Mouse (Mus musculus): ENCODE measurements around the gene Sfxn3. TPM values are rescaled to one million over a fixed set of nuclear protein-coding genes. Genes with fewer than 3 reads are reported as not detected.

The Sfxn3 gene
- polyA plus RNA-seq, 1 experiment from 2014 or later = 24.4 TPM

- Histone ChIP-seq H3K27me3 (no peaks in the 10 kb centered on the region), H3K27ac (peak overlapping the region; percentile 100; the same call in 1 of the 2 replicates), H3K9me3 (replicated peaks) (no peaks in the 10 kb centered on the region), H3K9ac (no peak overlapping the region), H3K4me2 (no peak overlapping the region), H3K36me3 (peaks cover 45% of the 10 kb centered on the region), H3K4me1 (peaks cover 60% of the 10 kb centered on the region), H3K4me3 (replicated peaks) (no peak overlapping the region)
- WGBS = 39% methylated on average over 6 of the region's 6 CpGs
- no peak for ATAC-seq (replicated peaks; ENCODE audit: low FRiP score)
Measured at GRCm38 (mm10) chr19:45012636-45013035, 34.7 kb upstream of the Sfxn3 start.

GRCm38 (mm10) chr19:45013581-45014225, 33.6 kb upstream of the Sfxn3 start:
- H3K27ac ChIP-seq = peak overlapping the region; percentile 100
- peaks cover 37% of the 10 kb centered on the region for H3K36me3 ChIP-seq
- H3K4me1 ChIP-seq = peaks cover 50% of the 10 kb centered on the region
- no peaks in the 10 kb centered on the region for H3K9me3 ChIP-seq (replicated peaks)
- H3K27me3 ChIP-seq = no peaks in the 10 kb centered on the region
- 44% methylated on average over 6 of the region's 6 CpGs for WGBS
- H3K9ac ChIP-seq = no peak overlapping the region
- no peak overlapping the region for H3K4me3 ChIP-seq (replicated peaks)
- H3K4me2 ChIP-seq = peak overlapping the region; percentile 95; the same call in 1 of the 2 replicates
- ATAC-seq (replicated peaks; ENCODE audit: low FRiP score) = no peak

GRCm38 (mm10) chr19:45014335-45014971, 32.9 kb upstream of the Sfxn3 start, which contains the start of gene Lzts2:
Gene Lzts2, plus strand, starts transcription at chr19:45014414.
- Histone ChIP-seq H3K4me2 (peak within 1 kb of the TSS; percentile 95), H3K36me3 (peaks cover 30% of the 10 kb centered on the region), H3K27ac (peak within 1 kb of the TSS; percentile 100), H3K4me1 (peaks cover 54% of the 10 kb centered on the region), H3K9ac (peak within 1 kb of the TSS; percentile 83), H3K9me3 (replicated peaks) (no peaks in the 10 kb centered on the region), H3K27me3 (no peaks in the 10 kb centered on the region), H3K4me3 (replicated peaks) (peak within 1 kb of the TSS; percentile 69)
- 0 out of 2 replicates have a peak, but pooled peaks have one; percentile 1 for ATAC-seq (replicated peaks; ENCODE audit: low FRiP score)
- WGBS = 4% methylated on average over 10 of the region's 10 CpGs

DNA sequence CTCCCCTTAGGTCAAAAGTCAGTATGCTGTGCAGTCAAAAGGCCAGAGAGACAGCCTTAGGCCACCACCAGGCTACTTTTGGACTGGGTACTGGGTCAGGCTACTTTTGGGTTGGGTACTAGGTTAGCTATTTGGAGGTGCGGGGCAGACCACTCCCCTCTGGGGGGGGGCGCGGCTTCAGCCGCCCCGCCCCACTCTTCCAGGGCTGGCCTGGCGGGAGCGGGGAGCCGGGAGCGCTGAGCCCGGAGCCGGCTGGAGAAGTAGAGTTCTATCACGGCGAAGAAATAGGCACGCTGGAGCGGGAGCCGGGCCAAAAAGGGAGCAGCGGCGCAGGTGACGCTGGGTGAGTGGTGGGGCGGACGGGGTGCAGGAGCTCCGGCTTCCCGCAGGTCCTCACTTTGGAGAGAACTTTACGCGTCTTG, 32.3 kb upstream of the Sfxn3 start:
- peak overlapping the region; percentile 83 for H3K9ac ChIP-seq
- no peaks in the 10 kb centered on the region for H3K9me3 ChIP-seq (replicated peaks)
- H3K27ac ChIP-seq = peak overlapping the region; percentile 100
- peak overlapping the region; percentile 69 for H3K4me3 ChIP-seq (replicated peaks)
- peak overlapping the region; percentile 95 for H3K4me2 ChIP-seq
- peaks cover 60% of the 10 kb centered on the region for H3K4me1 ChIP-seq
- ATAC-seq (replicated peaks; ENCODE audit: low FRiP score) = peak; percentile 16; the same call in 1 of the 2 replicates
- no peaks in the 10 kb centered on the region for H3K27me3 ChIP-seq
- peaks cover 26% of the 10 kb centered on the region for H3K36me3 ChIP-seq
- WGBS = 0% methylated on average over 25 of the region's 25 CpGs

- no peaks in the 10 kb centered on the region for H3K27me3 ChIP-seq
- H3K9me3 ChIP-seq (replicated peaks) = no peaks in the 10 kb centered on the region
- H3K27ac ChIP-seq = peak overlapping the region; percentile 100
- H3K36me3 ChIP-seq = peaks cover 19% of the 10 kb centered on the region
- WGBS = under 1% methylated on average over 34 of the region's 34 CpGs
- peak; percentile 12; the same call in 1 of the 2 replicates for ATAC-seq (replicated peaks; ENCODE audit: low FRiP score)
- peaks cover 67% of the 10 kb centered on the region for H3K4me1 ChIP-seq
- peak overlapping the region; percentile 69 for H3K4me3 ChIP-seq (replicated peaks)
- peak overlapping the region; percentile 95 for H3K4me2 ChIP-seq
- peak overlapping the region; percentile 83 for H3K9ac ChIP-seq
Measured at GRCm38 (mm10) chr19:45015518-45016281, 31.6 kb upstream of the Sfxn3 start.

DNA sequence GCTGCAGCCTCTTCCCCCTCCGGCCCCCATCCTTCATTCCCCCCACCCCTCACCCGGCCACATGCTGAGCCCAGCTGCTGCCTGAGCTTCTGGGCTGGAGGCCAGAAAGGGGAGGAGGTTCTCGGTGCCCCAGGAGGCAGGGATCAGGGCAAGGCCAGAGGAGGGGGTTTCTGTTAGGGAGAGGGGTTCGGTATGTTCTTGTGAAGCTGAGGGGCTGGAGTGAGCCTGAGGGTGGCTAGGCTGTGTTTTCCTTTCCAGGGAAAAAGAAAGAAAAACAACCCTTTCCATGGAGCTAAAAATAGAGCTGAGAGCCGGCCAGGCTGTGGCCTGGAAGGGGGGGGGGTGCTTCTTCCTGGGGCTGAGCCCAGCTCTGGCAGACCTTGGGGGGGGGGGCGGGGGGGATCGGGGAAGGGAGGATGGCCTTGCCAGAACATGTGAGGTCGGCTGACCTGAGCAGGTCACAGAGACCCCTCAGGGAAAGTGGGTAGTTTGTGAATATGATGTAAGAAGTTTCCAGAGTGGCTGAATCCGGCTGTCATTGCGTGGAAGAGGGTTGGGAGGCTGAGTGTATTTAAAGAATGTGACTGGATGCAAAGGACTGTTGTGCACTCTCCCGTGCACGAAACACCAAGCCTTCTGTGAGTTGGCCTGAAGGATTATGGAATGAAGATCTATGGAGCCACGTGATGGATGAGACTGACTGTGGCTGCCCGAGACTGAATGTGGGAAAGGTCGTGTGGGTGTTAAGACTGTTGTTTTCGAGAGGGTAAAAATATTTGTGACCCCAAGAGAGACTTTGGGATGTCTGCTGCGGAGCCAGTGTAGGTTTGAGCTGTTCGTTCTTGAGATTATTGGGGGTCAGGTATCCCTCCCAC, 30.7 kb upstream of the Sfxn3 start:
- Histone ChIP-seq H3K36me3 (peaks cover 19% of the 10 kb centered on the region), H3K9ac (peak overlapping the region; percentile 83), H3K4me3 (replicated peaks) (peak overlapping the region; percentile 69), H3K4me2 (peak overlapping the region; percentile 95), H3K4me1 (peaks cover 76% of the 10 kb centered on the region), H3K27me3 (no peaks in the 10 kb centered on the region), H3K27ac (peak overlapping the region; percentile 100), H3K9me3 (replicated peaks) (no peaks in the 10 kb centered on the region)
- WGBS = under 1% methylated on average over 17 of the region's 18 CpGs
- peak; percentile 33 for ATAC-seq (replicated peaks; ENCODE audit: low FRiP score)

DNA sequence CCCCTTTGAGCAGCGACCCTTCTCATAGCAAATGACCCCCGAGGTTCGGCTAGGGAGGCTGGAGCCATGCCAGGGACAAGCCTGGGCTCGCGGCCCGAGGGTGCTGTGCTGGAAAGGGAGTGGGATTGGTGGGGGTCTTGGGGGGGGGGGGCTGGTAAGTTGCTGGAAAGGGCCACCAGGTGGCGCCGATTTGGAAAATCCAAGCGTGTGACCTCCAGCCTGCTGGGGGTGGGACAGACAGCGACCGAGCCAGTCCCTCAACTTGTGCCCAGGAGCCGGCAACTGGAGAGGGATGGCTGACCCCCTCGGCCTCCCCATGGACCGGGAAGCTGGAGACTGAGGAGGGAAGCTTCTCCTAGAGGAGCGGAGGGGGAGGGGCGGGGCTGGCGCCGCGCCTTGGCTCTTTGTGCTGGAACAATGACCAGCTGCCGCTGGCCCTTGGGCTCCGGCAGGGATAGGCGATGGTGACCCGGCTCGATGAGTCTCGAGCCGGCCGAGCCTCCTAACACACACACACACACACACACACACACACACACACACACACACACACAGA, 30.0 kb upstream of the Sfxn3 start:
- Histone ChIP-seq H3K9me3 (replicated peaks) (no peaks in the 10 kb centered on the region), H3K4me1 (peaks cover 81% of the 10 kb centered on the region)

GRCm38 (mm10) chr19:45017909-45018308, 29.4 kb upstream of the Sfxn3 start:
- peak overlapping the region; percentile 69 for H3K4me3 ChIP-seq (replicated peaks)
- H3K36me3 ChIP-seq = peaks cover 23% of the 10 kb centered on the region
- H3K4me1 ChIP-seq = peaks cover 81% of the 10 kb centered on the region
- under 1% methylated on average over 45 of the region's 48 CpGs for WGBS
- H3K9me3 ChIP-seq (replicated peaks) = no peaks in the 10 kb centered on the region
- H3K4me2 ChIP-seq = peak overlapping the region; percentile 95
- ATAC-seq (replicated peaks; ENCODE audit: low FRiP score) = peak; percentile 72
- H3K27me3 ChIP-seq = no peaks in the 10 kb centered on the region
- H3K9ac ChIP-seq = peak overlapping the region; percentile 83
- peak overlapping the region; percentile 100 for H3K27ac ChIP-seq

More for the DNA sequence above, 30.0 kb upstream of the Sfxn3 start:
- H3K9ac ChIP-seq = peak overlapping the region; percentile 83
- H3K36me3 ChIP-seq = peaks cover 19% of the 10 kb centered on the region
- no peaks in the 10 kb centered on the region for H3K27me3 ChIP-seq
- ATAC-seq (replicated peaks; ENCODE audit: low FRiP score) = peak; percentile 68
- H3K4me2 ChIP-seq = peak overlapping the region; percentile 95
- peak overlapping the region; percentile 100 for H3K27ac ChIP-seq
- 0% methylated on average over 21 of the region's 27 CpGs for WGBS
- H3K4me3 ChIP-seq (replicated peaks) = peak overlapping the region; percentile 69

DNA sequence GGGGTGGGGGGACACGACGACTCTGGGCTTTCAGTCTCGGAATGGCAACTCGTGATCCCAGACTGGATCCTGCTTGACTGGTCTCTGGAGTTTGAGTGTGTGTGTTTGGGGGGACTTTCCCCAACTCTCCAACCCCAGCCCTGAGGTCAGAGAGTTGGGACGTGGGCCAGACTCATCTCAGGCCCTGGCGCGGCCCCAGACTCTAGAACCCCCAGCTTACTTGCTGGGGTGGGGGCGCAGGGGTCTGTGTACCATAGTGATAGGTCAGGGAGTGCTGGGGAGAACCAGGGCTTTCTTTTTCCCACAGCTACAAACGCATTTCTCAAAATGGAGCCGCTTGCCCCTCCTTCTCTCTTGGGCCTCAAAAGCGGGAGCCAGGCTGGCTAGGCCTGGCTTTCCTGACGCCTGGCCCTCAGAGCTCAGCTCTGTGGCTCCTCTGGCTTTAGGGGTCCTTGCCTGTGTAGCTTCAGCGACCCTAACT, 28.9 kb upstream of the Sfxn3 start:
- H3K4me1 ChIP-seq = peaks cover 78% of the 10 kb centered on the region
- no peak for ATAC-seq (replicated peaks; ENCODE audit: low FRiP score)
- no peaks in the 10 kb centered on the region for H3K27me3 ChIP-seq
- peak overlapping the region; percentile 83 for H3K9ac ChIP-seq
- H3K4me3 ChIP-seq (replicated peaks) = peak overlapping the region; percentile 69
- H3K4me2 ChIP-seq = peak overlapping the region; percentile 95
- peak overlapping the region; percentile 100 for H3K27ac ChIP-seq
- no peaks in the 10 kb centered on the region for H3K9me3 ChIP-seq (replicated peaks)
- peaks cover 26% of the 10 kb centered on the region for H3K36me3 ChIP-seq
- WGBS = under 1% methylated on average over 13 of the region's 13 CpGs

- peaks cover 43% of the 10 kb centered on the region for H3K36me3 ChIP-seq
- no peaks in the 10 kb centered on the region for H3K27me3 ChIP-seq
- H3K9ac ChIP-seq = no peak overlapping the region
- H3K4me3 ChIP-seq (replicated peaks) = peak overlapping the region; percentile 8; the same call in 1 of the 2 replicates
- peak overlapping the region; percentile 95 for H3K4me2 ChIP-seq
- ATAC-seq (replicated peaks; ENCODE audit: low FRiP score) = no peak
- H3K27ac ChIP-seq = no peak overlapping the region
- WGBS = 50% methylated on average over 6 of the region's 6 CpGs
- peaks cover 71% of the 10 kb centered on the region for H3K4me1 ChIP-seq
- no peaks in the 10 kb centered on the region for H3K9me3 ChIP-seq (replicated peaks)
Measured at GRCm38 (mm10) chr19:45020348-45020747, 27.0 kb upstream of the Sfxn3 start.

DNA sequence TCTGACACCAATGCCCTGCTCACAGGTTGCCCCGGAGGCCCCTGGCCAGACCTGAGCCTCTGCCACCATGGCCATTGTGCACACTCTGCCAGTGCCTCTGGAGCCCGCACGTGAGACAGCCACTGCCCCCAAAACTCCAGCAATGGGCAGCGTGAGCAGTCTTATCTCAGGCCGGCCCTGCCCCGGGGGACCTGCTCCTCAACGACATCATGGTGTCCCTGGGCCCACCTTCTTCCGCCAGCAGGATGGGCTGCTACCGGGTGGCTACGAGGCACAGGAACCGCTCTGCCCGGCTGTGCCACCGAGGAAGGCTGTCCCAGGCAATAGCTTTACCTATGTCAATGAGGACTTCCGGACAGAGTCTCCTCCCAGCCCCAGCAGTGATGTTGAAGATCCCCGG, 25.9 kb upstream of the Sfxn3 start:
- Histone ChIP-seq H3K4me3 (replicated peaks) (no peak overlapping the region), H3K36me3 (peaks cover 54% of the 10 kb centered on the region), H3K27ac (no peak overlapping the region), H3K9me3 (replicated peaks) (no peaks in the 10 kb centered on the region), H3K9ac (no peak overlapping the region), H3K4me1 (peaks cover 61% of the 10 kb centered on the region), H3K4me2 (peak overlapping the region; percentile 95; the same call in 1 of the 2 replicates), H3K27me3 (no peaks in the 10 kb centered on the region)
- ATAC-seq (replicated peaks; ENCODE audit: low FRiP score) = no peak
- WGBS = 89% methylated on average over 15 of the region's 15 CpGs

All from kidney, embryonic 15.5 days (tissue).